Mouse (Mus musculus): ENCODE results near the gene Pitpnc1.

Pitpnc1 gene

DNA sequence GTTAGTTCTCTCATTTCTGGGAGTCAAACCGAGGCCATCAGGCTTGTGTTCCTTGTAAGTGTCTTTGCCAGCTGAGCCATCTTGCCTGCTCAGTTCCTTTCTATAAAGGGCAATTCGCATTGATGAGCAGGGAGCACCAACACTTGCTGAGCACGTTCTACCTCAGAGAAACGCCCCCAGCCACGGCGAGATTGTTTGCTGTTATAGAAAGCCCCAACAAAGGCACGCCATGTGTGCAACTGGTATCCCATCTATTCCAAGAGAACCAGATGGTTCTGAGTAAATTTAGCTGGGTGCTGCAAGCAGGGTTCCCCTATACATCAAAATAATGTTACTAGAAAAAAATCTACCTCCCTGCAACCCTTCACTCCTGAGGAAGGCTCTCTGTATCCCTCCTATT lies 188.0 kb downstream of the Pitpnc1 start:
- ChIA-PET CTCF (interaction anchor here in 1 of 4 experiments (0.6 kb wide), 1 partner anchor 104 kb away, joined by 4 read pairs; no protein-coding TSS in a partner anchor), POLR2A (interaction anchor here in 2 of 4 experiments (0.6 to 1.7 kb wide), 4 partner anchors 12 to 674 kb away, joined by 3 to 6 read pairs (median 3); no protein-coding TSS in a partner anchor)

DNA sequence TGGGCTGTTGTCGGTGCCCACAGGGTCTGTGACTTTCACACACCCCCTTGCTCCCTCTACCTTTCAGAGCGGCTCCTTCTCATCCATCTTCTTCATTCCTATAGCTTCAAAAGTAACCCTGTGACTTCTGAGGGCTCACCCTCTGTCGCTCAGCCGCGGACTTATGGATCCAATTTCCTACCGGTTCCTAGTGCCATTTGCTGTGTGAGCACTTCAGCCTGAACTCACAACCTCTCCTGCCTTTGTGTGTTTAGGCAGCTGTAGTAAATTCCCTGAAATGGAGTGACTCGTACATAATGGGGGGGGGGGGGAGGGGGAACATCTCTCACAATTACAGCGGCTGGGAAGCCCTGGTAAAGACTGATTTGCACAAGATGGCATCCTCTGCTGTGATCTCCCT lies 191.2 kb downstream of the Pitpnc1 start:
- CTCF ChIA-PET = no interaction called here
- POLR2A ChIA-PET = interaction anchor here in 2 of 4 experiments (0.6 to 1.6 kb wide), 3 partner anchors 20 to 40 kb away, joined by 3 to 4 read pairs (median 3); no protein-coding TSS in a partner anchor

DNA sequence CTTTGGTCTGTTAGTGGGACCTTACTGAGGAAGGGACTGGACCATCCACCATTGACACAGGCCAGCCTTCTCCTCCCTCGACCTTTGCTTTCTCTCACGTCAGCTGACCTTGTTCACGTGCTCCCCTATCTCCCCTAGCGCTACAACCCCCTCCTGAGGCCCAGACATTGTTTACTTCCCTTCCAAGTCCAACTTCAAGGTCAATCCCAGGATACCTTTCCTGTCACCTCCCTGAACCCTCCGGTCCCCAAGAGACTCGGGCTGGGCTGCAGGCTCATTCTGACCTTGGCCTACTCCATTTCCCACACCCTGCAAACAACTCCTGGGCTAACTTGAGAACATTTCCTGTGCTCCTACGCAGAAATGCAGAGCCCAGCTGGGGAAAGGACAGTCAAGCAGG lies 193.6 kb downstream of the Pitpnc1 start:
- POLR2A ChIA-PET = interaction anchor here in 3 of 4 experiments (0.6 to 1.6 kb wide), 11 partner anchors 10 to 234 kb away, joined by 3 to 6 read pairs (median 3); no protein-coding TSS in a partner anchor
- CTCF ChIA-PET = interaction anchor here in 2 of 4 experiments (0.6 to 2.4 kb wide), 9 partner anchors 9 to 185 kb away, joined by 3 to 13 read pairs (median 3); partner anchors contain the start of gene Nol11 (in 1 of the 2)

DNA sequence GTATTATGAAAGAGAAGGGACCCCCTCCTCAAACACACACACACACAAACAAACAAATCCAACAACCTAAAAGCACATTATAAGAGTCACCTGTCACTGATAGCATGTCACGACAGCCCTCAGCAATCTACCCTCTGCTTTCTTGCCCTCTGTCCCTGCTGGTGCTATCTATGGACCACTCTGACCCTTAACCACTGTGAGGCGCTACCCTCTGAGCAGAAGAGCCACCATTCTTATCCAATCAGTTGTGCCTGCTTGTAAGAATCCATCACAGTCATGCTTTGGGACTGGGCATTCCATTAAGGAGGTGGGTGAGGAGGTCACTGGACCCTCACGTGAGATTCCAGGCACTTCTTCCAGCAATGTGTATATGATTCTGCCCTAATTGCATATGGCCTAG lies 194.2 kb downstream of the Pitpnc1 start:
- ChIA-PET POLR2A (interaction anchor here in 3 of 4 experiments (0.6 to 1.5 kb wide), 15 partner anchors 11 to 234 kb away, joined by 3 to 7 read pairs (median 4); partner anchors contain the start of gene Pitpnc1 (in 1 of the 3)), CTCF (interaction anchor here (0.7 to 2.4 kb wide), 36 partner anchors 9 to 203 kb away, joined by 3 to 21 read pairs (median 5); partner anchors contain the start of genes Pitpnc1 (in 2 of the 4), Psmd12 (in 2 of the 4) and Nol11 (in 1 of the 4))

DNA sequence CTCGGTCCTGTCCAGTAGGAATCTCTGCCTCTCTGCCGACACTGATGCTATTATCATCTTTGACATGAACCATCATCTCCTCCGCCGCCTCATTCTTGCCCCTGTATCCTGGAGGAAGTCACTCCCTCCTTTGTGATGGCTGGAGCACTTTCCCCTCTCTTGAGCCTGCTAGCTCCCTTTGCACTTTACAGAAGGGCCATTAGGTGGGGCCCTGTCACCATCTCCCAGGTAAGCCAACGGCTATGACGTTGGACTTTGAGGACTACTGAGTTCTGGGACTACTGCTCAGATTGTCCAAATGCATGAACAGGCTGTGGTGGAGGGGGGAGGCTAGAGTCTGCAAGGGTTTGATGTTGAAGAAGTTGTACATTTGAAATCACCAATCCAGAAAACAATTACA lies 194.6 kb downstream of the Pitpnc1 start:
- ChIA-PET CTCF (interaction anchor here (0.5 to 2.4 kb wide), 62 partner anchors 9 to 285 kb away, joined by 3 to 21 read pairs (median 4); partner anchors contain the start of genes Pitpnc1 (in 3 of the 4), Psmd12 (in 2 of the 4) and Nol11 (in 1 of the 4)), POLR2A (interaction anchor here in 3 of 4 experiments (0.5 to 1.7 kb wide), 23 partner anchors 11 to 235 kb away, joined by 3 to 7 read pairs (median 4); partner anchors contain the start of genes Bptf (in 1 of the 3) and Pitpnc1 (in 1 of the 3))

DNA sequence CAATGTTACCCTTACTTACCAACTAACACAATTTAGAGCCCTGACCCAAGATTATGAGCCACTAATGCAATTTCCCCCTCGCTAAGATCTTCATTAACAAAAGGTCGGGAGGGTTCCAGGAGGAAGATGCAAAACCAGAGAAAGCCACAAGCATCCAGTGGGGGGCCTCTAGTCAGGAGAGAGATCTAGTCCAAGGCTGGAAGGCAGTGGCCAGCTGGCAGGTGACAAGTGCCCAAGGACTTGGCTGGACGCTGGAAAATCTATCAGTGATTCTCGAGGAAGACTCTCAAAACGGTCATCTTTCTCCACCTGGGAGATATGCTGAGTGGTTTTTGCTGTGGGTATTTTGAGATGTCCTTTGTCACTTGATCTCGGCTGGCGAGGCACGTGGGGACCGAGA lies 196.3 kb downstream of the Pitpnc1 start:
- POLR2A ChIA-PET = interaction anchor here (0.5 to 1.7 kb wide), 7 partner anchors 9 to 204 kb away, joined by 3 to 5 read pairs (median 3); no protein-coding TSS in a partner anchor
- CTCF ChIA-PET = interaction anchor here in 2 of 4 experiments (0.6 to 1.2 kb wide), 3 partner anchors 9 to 149 kb away, joined by 3 to 5 read pairs (median 3); no protein-coding TSS in a partner anchor

DNA sequence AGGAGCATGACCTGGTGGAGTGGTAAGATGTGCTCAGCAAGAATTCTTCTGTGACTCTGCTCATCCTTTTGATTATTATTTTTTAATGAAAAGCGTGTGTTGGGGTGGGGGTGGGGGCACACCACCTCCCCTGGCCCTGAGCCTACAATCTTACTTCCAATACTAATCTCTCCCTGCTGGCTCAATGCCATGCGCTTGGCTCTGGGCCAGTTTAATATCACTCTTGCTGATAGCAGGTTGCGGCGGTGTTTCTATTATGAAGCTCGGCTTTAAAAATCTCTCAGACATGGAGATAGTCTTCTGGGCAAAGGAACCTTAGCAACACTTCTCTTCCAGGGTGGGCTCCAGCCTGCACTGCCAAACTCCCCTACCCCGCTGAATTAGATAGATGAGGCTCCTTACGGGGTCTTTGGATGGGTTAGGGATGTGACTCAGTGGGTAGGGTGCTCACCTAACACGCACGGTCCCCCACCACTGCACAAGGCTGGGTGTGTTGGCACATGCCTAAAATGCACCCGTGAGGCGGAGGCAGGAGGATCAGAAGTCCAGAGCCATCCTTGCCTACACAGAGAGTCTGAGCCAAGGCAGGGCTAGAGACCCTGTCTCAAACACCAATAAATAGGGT lies 198.0 kb downstream of the Pitpnc1 start:
- POLR2A ChIA-PET = interaction anchor here in 1 of 4 experiments (0.9 to 1.2 kb wide), 2 partner anchors 13 to 48 kb away, joined by 3 to 5 read pairs; no protein-coding TSS in a partner anchor
- CTCF ChIA-PET = no interaction called here

DNA sequence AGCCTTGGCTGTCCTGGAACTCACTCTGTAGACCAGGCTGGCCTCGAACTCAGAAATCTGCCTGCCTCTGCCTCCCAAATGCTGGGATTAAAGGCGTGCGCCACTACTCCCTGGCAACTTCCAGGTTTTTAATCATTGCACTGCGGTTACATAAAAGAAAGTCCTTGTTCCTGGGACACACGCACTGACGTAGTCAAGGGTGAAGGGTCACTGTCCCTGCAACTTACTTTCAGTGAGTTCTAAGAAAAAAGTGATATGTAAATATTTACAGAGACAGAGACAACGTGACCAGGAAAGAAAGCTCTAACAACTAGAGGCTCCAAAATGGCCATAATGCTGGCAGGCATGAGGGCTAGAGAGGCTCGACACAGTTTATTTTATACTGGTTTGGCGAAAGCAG lies 199.9 kb downstream of the Pitpnc1 start:
- POLR2A ChIA-PET = interaction anchor here in 2 of 4 experiments (0.6 to 1.4 kb wide), 3 partner anchors 43 to 285 kb away, joined by 3 to 5 read pairs (median 3); no protein-coding TSS in a partner anchor
- CTCF ChIA-PET = no interaction called here

DNA sequence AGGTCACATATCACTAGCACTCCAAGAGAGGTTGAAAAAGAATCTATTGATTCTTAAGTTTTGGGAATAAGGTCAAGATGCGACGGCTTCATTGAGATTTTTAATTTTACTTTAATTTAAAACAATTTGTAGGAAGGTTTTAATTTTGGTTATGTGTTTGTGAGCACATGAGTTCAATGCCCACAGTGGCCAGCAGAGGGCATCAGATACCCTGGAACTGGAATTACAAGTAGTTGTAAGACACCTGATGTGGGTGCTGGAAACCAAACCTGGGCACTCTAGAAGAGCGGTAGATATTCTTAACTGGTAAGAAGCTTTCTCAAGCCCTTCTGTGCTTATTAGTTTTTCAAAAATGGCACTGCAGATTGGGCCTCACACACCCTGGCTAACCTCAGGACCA lies 203.0 kb downstream of the Pitpnc1 start:
- ChIA-PET CTCF (interaction anchor here in 2 of 4 experiments (0.9 to 1.1 kb wide), 2 partner anchors 65 to 203 kb away, joined by 3 read pairs; partner anchors contain the start of gene Pitpnc1 (in 1 of the 2)), POLR2A (interaction anchor here in 1 of 4 experiments (0.9 kb wide), 1 partner anchor 419 kb away, joined by 3 read pairs; no protein-coding TSS in a partner anchor)

DNA sequence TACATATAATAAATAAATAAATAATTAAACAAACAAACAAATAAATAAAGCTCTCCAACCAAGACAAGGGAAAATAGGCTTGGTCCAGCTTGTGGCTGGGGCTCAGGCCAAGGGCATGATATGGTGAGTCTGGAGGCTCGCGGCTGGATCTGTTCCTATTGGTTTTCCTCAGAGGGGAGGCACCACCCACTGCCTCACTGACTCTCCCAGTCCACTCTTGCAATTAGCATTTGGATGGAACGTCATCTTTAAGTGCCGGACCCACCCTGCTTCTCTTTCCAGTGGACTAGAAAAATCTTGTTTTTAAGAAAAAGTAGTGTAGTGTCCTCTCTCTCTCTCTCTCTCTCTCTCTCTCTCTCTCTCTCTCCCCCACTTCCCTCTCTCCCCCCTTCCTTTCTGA lies 204.6 kb downstream of the Pitpnc1 start:
- ChIA-PET POLR2A (interaction anchor here in 3 of 4 experiments (0.5 to 2.0 kb wide), 23 partner anchors 8 to 486 kb away, joined by 3 to 7 read pairs (median 3); partner anchors contain the start of genes Cep95 (in 1 of the 3), Ddx5 (in 1 of the 3) and Kpna2 (in 1 of the 3)), CTCF (interaction anchor here (0.7 to 2.4 kb wide), 11 partner anchors 8 to 454 kb away, joined by 3 to 10 read pairs (median 3); no protein-coding TSS in a partner anchor)

DNA sequence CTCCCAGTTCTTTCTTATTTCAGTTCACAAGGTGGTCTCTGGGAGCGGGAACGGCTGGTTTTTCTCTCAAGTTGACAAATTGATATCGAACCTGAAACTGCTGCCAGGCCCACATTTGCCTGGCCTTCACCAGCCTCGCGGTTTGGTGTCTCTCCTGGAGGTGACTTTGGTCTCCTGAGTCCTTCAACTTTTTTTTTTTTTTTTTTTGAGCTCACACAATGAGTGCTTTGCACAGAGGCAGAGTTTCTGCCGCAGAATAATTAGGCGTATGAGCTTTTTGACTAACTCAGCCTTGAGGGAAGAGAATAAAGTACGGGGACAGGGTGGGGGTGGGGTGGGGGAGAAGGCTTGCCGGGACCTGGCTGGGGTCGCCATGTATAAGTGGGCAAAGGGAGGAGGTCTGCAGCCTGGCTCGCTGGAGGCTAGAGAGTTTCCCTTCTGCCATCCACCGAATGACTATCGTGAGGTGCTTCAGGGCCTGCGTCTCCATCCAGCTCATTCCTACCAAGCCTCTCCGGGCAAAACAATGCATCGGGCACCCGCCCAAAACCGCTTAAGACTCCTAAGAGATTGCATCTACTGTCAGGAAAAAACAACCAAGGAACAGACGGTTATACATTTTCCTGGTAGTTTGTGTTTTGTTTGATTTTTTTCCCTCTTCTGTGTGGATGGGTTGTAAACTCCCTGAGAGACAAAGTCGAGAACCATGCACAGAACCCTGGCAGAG lies 205.4 kb downstream of the Pitpnc1 start:
- ChIA-PET CTCF (interaction anchor here (0.5 to 2.4 kb wide), 14 partner anchors 9 to 296 kb away, joined by 3 to 10 read pairs (median 4); no protein-coding TSS in a partner anchor), POLR2A (interaction anchor here (0.5 to 2.0 kb wide), 44 partner anchors 9 to 963 kb away, joined by 3 to 7 read pairs (median 3); partner anchors contain the start of genes Cep95 (in 1 of the 4), Ddx5 (in 1 of the 4), Kpna2 (in 1 of the 4) and Pitpnc1 (in 1 of the 4))

DNA sequence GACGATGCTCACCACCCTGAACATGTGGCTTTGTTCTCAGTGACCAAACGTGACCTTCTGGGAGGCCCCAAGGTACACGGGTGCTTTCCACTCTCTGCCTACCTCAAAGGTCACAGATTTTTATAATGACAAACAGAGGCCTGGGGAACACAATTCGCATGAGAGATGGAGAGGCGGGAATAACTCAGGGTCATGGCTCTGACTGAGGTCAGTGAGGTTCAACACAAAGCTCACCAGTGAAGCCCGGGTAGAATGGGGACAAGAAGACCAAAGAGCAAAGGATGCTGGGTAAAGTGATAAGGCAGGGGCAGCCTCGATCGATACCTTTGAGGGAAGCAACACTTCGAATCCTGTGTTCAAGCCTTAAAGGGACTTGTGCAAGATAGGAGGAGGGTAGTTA lies 206.7 kb downstream of the Pitpnc1 start:
- POLR2A ChIA-PET = interaction anchor here in 2 of 4 experiments (1.3 to 2.0 kb wide), 2 partner anchors 9 to 475 kb away, joined by 3 to 6 read pairs; partner anchors contain the start of genes Cep95 (in 1 of the 2) and Ddx5 (in 1 of the 2)
- CTCF ChIA-PET = no interaction called here

DNA sequence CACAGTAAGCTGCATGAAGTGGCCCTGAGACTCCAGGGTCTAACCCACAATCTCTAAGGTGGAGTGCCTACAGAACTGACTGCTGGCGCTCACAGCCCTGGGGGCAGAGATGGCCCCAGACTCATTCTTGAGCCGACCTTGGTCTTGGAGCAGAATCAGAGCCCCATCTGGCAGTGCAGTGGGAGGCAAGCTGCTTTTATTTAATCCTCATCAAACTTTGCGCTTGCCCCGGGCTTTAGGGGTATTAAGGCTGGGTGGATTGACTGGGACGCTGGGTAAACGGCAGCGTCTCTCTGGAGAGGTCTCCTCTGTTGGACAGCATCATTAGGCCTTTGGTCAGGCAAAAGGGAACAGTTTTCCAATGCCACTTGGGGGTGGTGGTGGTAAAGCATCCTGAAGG lies 211.1 kb downstream of the Pitpnc1 start:
- CTCF ChIA-PET = interaction anchor here in 2 of 4 experiments (0.6 to 1.3 kb wide), 2 partner anchors 16 to 77 kb away, joined by 4 to 5 read pairs; no protein-coding TSS in a partner anchor
- POLR2A ChIA-PET = no interaction called here

DNA sequence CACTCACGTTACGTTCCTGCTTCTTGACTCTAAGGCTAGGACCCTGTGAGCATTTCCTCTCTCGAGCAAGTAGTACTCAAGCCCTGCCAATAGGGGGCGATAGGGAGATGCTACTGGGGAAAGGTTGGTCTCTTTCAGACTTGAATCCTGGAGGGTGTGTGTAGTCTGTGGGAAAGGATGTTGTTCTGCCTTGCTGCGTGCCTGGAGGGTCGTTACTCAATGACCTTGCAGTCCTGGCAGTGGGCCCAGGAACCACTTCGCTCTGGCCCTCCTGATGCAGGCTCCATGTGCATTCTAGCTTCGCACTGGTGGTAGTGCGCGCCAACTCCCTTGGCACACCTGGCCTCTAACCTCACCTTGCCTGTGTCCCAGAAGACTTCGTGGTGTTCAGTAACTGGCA lies 215.3 kb downstream of the Pitpnc1 start:
- POLR2A ChIA-PET = interaction anchor here in 2 of 4 experiments (0.6 to 1.1 kb wide), 2 partner anchors 9 to 107 kb away, joined by 3 to 5 read pairs; no protein-coding TSS in a partner anchor

DNA sequence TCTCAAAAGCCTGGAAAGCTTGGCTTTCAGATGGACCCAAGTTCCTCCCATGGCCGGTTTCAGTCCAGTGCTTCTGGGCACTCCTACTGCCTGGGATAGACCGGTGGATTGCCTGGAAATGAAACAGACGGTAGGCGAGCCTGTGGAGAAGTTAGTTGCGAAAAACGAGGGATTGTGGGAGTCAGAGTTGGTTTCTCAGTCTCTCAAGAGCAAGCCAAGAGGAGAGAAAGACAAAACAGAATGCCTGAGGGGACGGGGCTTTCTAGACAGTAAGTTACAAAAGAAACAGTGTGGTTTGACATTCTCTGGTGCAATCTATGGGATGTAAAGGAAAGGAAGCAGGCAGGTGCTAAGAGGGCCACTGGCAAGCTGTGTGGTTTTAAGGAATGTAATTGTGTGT lies 216.3 kb downstream of the Pitpnc1 start:
- CTCF ChIA-PET = interaction anchor here in 3 of 4 experiments (0.6 to 1.8 kb wide), 5 partner anchors 15 to 363 kb away, joined by 3 to 5 read pairs (median 3); no protein-coding TSS in a partner anchor
- POLR2A ChIA-PET = interaction anchor here in 2 of 4 experiments (1.2 to 1.5 kb wide), 3 partner anchors 11 to 733 kb away, joined by 3 to 5 read pairs (median 4); partner anchors contain the start of gene Pitpnc1 (in 1 of the 2)

More for the DNA sequence above, 215.3 kb downstream of the Pitpnc1 start:
- CTCF ChIA-PET = interaction anchor here (0.6 to 1.8 kb wide), 7 partner anchors 10 to 208 kb away, joined by 3 to 6 read pairs (median 3); no protein-coding TSS in a partner anchor

DNA sequence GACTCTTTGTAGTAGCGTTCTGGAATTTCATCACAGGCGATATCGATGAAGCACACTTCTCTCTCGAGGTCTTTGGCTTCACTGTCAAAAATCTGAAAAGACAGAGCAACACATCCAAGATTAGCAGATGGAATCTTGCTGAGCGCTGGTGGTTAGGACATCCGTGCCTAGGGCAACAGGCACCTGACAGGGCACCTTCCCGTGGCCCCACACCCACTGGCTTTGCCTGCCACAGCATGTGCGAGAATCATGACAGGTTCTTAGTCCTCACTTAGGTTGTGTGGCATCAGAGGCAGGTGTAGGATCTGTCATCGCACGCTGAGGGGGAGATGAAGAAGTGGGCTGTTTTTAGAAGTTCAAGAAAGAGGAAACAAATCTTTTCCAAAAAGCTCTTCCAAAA lies 218.5 kb downstream of the Pitpnc1 start:
- CTCF ChIA-PET = interaction anchor here in 3 of 4 experiments (0.5 to 2.4 kb wide), 10 partner anchors 11 to 224 kb away, joined by 3 to 8 read pairs (median 3); partner anchors contain the start of gene Nol11 (in 1 of the 3)
- POLR2A ChIA-PET = interaction anchor here in 1 of 4 experiments (0.9 to 1.6 kb wide), 2 partner anchors 29 to 47 kb away, joined by 3 read pairs; no protein-coding TSS in a partner anchor

DNA sequence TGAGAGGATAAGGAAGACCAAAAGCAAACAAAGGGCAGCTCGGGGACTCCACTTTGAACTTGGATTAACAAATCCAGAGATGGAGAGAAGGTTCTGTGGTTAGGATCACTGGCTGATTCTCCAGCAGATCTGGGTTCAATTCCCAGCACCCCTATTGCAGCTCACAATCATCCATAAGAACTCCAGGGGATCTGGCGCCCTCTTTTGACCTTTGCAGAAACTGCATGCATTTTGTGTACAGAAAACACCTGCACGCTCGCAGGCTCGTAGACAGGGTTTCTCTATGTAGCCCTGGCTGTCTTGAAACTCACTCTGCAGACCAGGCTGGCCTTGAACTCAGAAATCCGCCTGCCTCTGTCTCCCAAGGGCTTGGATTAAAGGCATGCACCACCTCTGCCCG lies 219.0 kb downstream of the Pitpnc1 start:
- POLR2A ChIA-PET = interaction anchor here in 1 of 4 experiments (1.0 to 1.7 kb wide), 3 partner anchors 14 to 43 kb away, joined by 3 read pairs; no protein-coding TSS in a partner anchor
- CTCF ChIA-PET = interaction anchor here in 3 of 4 experiments (0.5 to 2.4 kb wide), 17 partner anchors 10 to 496 kb away, joined by 3 to 8 read pairs (median 3); partner anchors contain the start of gene Nol11 (in 2 of the 3)
